Mouse (Mus musculus): ENCODE results near the gene Cdk2ap2.
A peak's percentile ranks its signal among the peaks of the same experiment; 100 is the strongest.
"Not testable (repeated sequence)": the region's sequence is repeated elsewhere in the genome, so short reads cannot be mapped to it uniquely, and the experiment has no call there.

The Cdk2ap2 gene

DNA sequence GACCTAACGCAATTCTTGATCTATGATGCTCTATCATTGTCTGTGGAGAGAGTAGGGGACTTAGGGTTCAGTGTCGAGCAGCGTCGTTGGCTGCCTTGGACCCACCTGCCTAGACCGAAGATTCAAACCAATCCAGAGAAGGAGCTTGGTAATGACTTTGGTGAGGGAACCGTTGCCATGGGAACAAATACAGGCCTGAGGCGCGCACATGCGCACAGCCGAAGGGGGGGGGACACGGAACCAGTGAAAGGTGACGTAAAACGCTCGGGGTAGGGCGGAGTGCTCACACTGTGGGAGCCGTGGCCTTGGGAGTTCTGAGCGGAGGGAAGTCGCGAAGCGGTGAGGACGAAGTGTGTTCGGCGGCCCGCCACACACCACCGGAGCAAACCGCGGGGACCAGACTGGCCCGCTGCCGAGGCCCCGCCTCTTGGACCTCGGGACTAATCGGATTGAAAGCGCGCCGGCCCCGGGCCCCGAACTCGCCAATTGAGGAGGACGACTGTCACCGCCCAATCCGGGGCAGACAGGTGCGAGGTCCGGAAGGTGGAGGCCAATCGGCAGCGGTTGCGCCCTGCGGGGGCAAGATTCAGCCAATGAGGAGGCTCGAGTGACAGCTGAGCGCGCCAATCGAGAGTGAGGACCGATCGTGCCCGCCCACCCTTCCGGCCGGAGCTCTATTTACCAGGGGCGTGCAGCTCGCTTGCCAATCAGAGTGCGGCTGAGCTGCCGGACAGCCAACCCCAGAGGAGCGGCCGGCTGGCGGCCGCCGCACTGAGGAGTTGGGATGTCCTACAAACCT, at the start of gene Cdk2ap2:
TSS of gene Cdk2ap2 (plus strand) at position 541 of the 799 bp plus-strand sequence.
- DNase-seq (ENCODE audit: low read depth, low spot score): peak; percentile 97

DNA sequence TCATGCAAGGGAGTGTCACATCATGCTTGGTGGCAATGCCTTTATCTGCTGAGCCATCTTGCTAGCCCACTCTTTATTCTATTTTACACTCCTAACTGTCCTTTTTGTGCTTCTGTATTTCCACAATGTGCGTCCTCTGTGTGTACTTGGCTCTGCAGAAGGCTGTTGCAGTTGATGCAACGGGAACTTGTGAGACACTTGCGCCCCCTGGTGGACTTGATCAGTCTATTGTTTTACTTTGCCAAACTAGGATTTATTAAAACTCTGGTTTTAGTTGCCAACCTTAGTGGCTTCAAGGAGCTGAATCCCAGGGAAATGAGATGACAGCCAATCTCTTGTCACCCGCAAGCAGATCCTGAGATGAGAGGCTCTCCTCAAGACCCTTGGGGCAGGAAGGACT, 49.1 kb upstream of the Cdk2ap2 start:
- peak; percentile 80 for DNase-seq (ENCODE audit: low read depth, low spot score)

DNA sequence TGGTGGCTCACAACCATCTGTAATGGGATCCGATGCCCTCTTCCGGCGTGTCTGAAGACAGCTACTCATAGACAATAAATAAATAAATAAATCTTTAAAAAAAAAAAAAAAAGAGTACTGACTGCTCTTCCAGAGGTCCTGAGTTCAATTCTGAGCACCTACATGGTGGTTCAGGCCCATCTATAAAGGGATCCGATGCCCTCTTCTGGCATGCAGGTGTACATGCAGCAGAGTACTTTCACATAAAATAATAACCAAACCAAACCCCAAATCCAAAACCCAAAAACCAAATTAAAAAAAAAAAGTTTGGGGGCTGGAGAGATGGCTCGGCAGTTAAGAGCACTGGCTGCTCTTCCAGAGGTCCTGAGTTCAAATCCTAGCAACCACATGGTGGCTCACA, 47.9 kb upstream of the Cdk2ap2 start:
- DNase-seq (ENCODE audit: low read depth, low spot score): not testable (repeated sequence)

- no peak for DNase-seq (ENCODE audit: low read depth, low spot score)
Observed at GRCm38 (mm10) chr19:4051016-4051415, 46.0 kb upstream of the Cdk2ap2 start.

DNA sequence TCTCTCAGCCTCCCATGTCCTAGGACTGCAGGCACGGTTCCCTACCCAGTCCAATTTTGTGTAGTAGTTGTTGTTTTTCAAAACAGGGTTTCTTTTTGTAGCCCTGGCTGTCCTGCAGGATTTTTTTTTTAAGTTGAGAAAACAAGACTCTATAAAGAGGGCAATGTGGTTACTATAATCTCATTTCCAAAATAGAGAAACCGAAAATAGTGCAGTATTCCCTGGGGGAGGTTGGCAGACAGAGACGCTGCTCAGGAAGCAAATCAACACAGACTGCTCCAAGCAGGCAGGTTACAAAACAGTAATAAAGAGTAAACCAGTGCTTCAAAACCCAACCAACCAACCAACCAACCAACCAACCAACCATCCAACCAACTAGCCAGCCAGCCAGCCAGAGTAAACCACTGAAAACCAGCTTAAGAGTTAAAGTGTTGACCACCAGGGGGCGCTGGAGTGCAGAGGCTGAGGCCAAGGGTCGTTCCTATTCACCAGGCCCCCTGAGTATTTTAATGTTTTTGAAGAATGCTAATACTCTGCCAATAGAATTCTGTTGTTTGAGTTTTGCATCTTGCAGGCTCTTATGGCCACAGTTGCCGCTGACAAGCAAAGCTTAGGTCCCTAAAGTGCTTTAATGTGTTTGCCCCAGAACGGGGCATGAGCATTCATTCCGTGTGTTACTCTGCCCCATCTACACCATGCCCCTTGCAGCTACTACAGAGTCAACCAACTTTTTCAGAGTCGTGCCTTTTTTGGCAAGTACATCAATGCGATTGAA, 45.1 kb upstream of the Cdk2ap2 start:
- no peak for DNase-seq (ENCODE audit: low read depth, low spot score)

DNA sequence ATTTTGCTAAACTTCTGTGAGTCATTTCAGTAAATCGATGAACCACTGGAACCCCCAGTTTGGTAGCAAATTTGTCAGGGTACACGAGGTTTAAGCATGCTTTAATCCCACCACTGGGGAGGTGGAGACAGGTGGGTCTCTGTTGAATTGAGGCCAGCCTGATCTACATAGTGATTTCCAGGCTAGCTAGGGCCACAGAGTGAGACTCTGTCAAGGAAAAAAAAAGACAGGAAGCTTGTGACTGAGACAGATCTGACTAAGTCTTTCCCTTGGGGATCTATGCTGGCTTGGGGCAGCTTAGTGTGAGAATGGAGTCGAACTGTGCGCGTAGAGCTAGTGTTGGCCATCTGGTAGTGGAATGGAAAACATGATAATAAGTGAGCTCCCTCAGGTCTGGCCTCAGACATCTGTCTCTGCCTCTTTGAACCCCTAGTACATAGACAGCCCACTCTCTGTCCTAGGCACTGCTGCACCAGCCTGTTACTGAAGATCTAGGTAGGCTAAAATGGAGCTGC, 44.4 kb upstream of the Cdk2ap2 start:
- no peak for DNase-seq (ENCODE audit: low read depth, low spot score)

GRCm38 (mm10) chr19:4054613-4055012, 42.4 kb upstream of the Cdk2ap2 start:
- no peak for DNase-seq (ENCODE audit: low read depth, low spot score)

DNA sequence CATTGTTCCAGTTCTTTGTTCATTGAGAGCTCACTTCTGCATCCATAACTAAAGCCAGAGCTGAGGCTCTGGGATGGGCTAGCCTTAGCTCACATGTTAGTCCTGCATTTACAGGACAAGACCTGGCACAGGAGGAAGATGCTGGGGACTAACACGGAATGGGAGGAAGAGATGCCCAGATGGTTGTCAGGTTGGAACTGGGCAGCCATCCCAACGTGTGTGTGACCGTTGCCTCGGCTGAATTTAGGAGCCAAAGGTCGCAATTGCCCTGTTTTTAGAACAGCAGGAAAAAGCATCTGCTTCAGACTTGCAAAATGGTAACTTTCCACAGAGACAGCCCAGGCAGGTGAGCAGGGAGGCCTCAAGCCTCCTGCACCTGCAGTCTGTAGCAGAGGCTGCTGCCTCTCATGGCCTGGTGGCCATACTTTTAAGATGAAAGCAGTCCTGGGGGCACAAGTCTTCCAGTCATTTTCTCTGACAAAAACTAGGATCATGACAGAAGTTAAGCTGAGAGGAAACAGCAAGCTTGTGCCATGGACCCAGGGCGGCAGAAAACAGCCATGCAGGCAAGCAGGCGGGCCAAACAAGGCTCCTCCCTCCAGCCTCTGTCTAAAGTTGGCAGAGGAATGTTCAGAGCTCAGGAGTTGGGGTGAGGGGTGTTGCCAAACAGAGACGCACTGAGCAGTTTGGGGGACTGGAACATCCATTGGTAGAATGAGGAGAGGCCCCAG, 41.6 kb upstream of the Cdk2ap2 start:
- no peak for DNase-seq (ENCODE audit: low read depth, low spot score)

- DNase-seq (ENCODE audit: low read depth, low spot score): no peak
Observed at GRCm38 (mm10) chr19:4055947-4056693, 40.9 kb upstream of the Cdk2ap2 start.

GRCm38 (mm10) chr19:4056727-4057126, 40.3 kb upstream of the Cdk2ap2 start:
- no peak for DNase-seq (ENCODE audit: low read depth, low spot score)

DNA sequence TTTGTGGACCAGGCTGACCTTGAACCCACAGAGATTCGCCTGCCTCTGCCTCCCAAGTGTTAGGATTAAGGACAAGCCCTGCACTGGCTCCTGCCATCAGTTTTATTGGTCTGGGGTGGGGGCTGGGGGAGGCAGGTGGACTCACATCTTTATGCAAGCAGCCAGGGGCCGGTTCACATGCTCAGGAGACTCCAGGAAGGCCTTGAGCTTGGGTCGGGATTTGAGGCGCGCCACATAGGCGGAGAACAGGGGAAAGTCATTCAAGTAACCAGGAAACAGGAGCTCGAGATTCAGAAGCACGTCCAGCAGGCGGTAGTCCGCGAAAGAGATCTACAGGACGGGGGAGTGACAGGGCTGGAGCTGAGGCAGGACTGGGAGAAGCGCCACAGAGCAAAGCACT, 39.6 kb upstream of the Cdk2ap2 start:
- no peak for DNase-seq (ENCODE audit: low read depth, low spot score)

- no peak for DNase-seq (ENCODE audit: low read depth, low spot score)
Observed at GRCm38 (mm10) chr19:4057962-4058361, 39.0 kb upstream of the Cdk2ap2 start.

DNA sequence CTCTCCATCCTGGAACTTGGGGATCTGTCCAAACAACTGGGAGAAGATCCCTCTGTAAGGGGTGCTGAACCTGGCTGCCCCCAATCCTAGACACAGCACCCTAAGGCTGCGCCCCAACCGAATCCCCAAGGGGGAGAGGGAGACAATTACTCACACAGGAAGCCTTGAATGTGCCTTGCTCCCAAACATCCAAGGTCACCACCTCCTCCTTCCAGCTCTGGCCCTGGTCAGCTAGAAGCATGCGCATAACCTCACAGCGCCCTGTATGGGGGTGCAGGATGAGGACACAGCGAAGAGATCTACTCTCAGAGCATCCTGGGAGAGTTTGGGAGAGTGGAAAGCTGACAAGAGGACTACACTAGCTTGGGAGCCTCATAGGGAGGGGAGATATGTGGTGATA, 38.4 kb upstream of the Cdk2ap2 start:
- DNase-seq (ENCODE audit: low read depth, low spot score): no peak

GRCm38 (mm10) chr19:4059069-4059740, 37.8 kb upstream of the Cdk2ap2 start, which contains the start of gene Gstp3:
Gene Gstp3, minus strand, starts transcription at chr19:4059569.
- DNase-seq (ENCODE audit: low read depth, low spot score): no peak

GRCm38 (mm10) chr19:4060044-4060898, 36.7 kb upstream of the Cdk2ap2 start:
- DNase-seq (ENCODE audit: low read depth, low spot score): not testable (repeated sequence)

DNA sequence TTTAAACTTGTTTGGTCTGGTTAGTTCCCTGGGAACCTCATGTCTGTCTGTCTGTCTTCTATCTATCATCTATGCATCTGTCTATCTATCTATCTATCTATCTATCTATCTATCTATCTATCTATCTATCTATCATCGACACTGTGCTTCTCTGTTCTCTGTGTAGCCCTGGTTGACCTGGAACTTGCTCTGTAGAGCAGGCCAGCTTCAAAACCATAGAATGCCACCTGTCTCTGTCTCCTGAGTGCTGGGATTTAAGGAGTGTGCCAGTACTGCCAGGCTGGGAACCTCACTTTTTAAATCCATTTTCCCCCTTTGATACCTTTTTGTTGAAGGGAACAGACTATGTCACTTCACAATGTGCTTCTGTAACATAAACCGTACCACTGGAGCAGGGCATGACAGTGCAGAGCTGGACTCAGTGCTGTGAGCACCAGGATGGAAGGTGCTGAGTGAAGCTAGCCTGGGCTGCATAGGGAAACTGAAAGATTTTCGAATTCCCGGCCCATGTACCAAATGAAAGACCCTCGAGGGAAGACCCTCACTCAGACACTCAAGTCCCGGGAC, 36.0 kb upstream of the Cdk2ap2 start:
- DNase-seq (ENCODE audit: low read depth, low spot score): no peak

- not testable (repeated sequence) for DNase-seq (ENCODE audit: low read depth, low spot score)
Observed at GRCm38 (mm10) chr19:4063357-4063756, 33.6 kb upstream of the Cdk2ap2 start.

GRCm38 (mm10) chr19:4064501-4064900, 32.5 kb upstream of the Cdk2ap2 start:
- not testable (repeated sequence) for DNase-seq (ENCODE audit: low read depth, low spot score)

- no peak for DNase-seq (ENCODE audit: low read depth, low spot score)
Observed at GRCm38 (mm10) chr19:4066280-4066679, 30.7 kb upstream of the Cdk2ap2 start.

Measured in c-Kit-negative CD71-positive TER-119-positive erythroid progenitor cells, embryonic 14.5 days (primary cell).